Mouse (Mus musculus) layer of hippocampus, postnatal 36 days (tissue): Measurements from ENCODE around the gene Tprn. TPM values are rescaled to one million over a fixed set of nuclear protein-coding genes. Genes with fewer than 3 reads are reported as not detected.
"Not testable (repeated sequence)": the region's sequence is repeated elsewhere in the genome, so short reads cannot be mapped to it uniquely, and the experiment has no call there.

Experiments used
- DNase-seq, 2 experiments: peaks; one replicate each; pipeline ENCODE4 v3.0.0; 2022
- total RNA-seq, 2 experiments: library from RNA; stranded (reverse); gene quantifications; 2 replicates each; pipeline ENCODE4 v1.2.3; 2021

Tprn gene
- total RNA-seq, 2 experiments from 2014 or later: 19.4 to 23.1 TPM

GRCm38 (mm10) chr2:25237522-25237921 lies 24.9 kb upstream of the Tprn start:
- DNase-seq: no peak

- no peak for DNase-seq
These were observed 24.3 kb upstream of the Tprn start for GRCm38 (mm10) chr2:25238106-25238505.

GRCm38 (mm10) chr2:25239766-25240165 lies 22.7 kb upstream of the Tprn start:
- DNase-seq: no peak

- no peak for DNase-seq
These were observed 22.1 kb upstream of the Tprn start for GRCm38 (mm10) chr2:25240310-25240709.

GRCm38 (mm10) chr2:25240723-25241437 lies 21.5 kb upstream of the Tprn start:
- peak; percentile 53 to 66 for DNase-seq

- DNase-seq: no peak
These were observed 21.0 kb upstream of the Tprn start for GRCm38 (mm10) chr2:25241438-25241775.

GRCm38 (mm10) chr2:25242101-25242506 lies 20.3 kb upstream of the Tprn start, which contains the start of the genes Rnf208 and Cysrt1:
Gene Rnf208 (plus strand): TSS chr2:25242255.
Gene Cysrt1 (minus strand): TSS chr2:25242452.
- no peak for DNase-seq

- DNase-seq: no peak
These were observed 19.1 kb upstream of the Tprn start for GRCm38 (mm10) chr2:25243342-25243741.

- DNase-seq: no peak
These were observed 18.3 kb upstream of the Tprn start for GRCm38 (mm10) chr2:25244144-25244543.

- no peak for DNase-seq
These were observed 16.0 kb upstream of the Tprn start, which contains the start of gene AL732309.1 for GRCm38 (mm10) chr2:25246183-25247072. Gene AL732309.1 (minus strand): TSS chr2:25246863.

GRCm38 (mm10) chr2:25252331-25252730 lies 10.1 kb upstream of the Tprn start:
- DNase-seq: no peak

- DNase-seq: peak; percentile 87 to 89
These were observed 7.1 kb upstream of the Tprn start, which contains the start of gene Tmem203 for GRCm38 (mm10) chr2:25255284-25255779. Gene Tmem203 (plus strand): TSS chr2:25255439.

GRCm38 (mm10) chr2:25256443-25257109 lies 5.8 kb upstream of the Tprn start:
- not testable (repeated sequence) for DNase-seq

- not testable (repeated sequence) for DNase-seq
These were observed 5.2 kb upstream of the Tprn start for GRCm38 (mm10) chr2:25257250-25257649.

GRCm38 (mm10) chr2:25258887-25259286 lies 3.5 kb upstream of the Tprn start:
- no peak for DNase-seq

GRCm38 (mm10) chr2:25261870-25262269 lies 548 bp upstream of the Tprn start:
- no peak for DNase-seq

GRCm38 (mm10) chr2:25262795-25263622 lies 591 bp downstream of the Tprn start:
- no peak for DNase-seq

GRCm38 (mm10) chr2:25263623-25264285 lies 1.3 kb downstream of the Tprn start:
- no peak for DNase-seq

GRCm38 (mm10) chr2:25264286-25264660 lies 1.9 kb downstream of the Tprn start:
- DNase-seq: no peak

- no peak for DNase-seq
These were observed 2.4 kb downstream of the Tprn start for GRCm38 (mm10) chr2:25264851-25265250.
